Mouse (Mus musculus): Measurements from ENCODE around the gene Ube2i.

Gene Ube2i

GRCm38 (mm10) chr17:25274571-25275346, at the start of gene Ube2i:
Gene Ube2i (minus strand): TSS chr17:25274622.
- in situ Hi-C loops (cut with MboI, MseI) = loop anchor here (5.0 to 10.0 kb wide), 2 partner anchors 87 to 260 kb away; partner anchors contain the start of genes Cramp1l, Ift140 and Unkl

DNA sequence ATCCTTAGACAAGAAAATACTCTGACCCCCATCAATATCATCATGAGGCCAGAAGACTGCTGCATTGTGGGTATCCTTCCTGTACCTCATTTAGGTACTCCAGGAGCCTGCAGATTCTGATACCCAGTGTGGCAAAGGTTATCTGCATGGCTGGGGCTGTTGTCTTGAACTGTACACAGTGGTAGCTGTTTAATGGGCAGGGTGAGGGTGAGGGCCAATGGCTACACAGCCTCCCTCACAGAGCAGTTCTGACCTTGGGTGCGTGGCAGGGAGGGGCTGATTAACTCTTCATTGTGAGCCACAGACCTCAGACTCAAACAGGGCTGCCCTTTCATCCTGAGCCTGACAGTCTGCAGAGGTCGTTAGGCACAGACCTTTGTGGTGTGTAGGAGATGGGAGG, 48.5 kb upstream of the Ube2i start:
- in situ Hi-C loops (cut with MboI, MseI) = no loop called here

DNA sequence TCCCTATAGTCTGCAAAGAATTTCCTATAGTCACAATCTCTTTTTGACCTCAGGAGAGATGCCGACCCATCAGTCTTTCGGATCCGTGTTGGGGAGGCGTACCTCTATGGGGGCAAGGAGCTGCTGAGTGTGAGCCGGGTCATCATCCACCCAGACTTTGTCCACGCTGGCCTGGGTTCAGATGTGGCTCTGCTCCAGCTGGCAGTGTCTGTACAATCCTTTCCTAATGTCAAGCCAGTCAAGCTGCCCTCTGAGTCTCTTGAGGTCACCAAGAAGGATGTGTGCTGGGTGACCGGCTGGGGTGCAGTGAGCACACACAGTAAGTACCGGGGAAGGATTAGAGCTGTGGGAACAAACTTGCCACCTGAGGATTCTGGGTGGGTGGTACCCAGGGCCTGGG, 46.4 kb upstream of the Ube2i start:
- in situ Hi-C loops (cut with MboI, MseI) = no loop called here

GRCm38 (mm10) chr17:25318354-25318753, 43.9 kb upstream of the Ube2i start, which contains the start of gene Prss29:
Gene Prss29 (plus strand): TSS chr17:25318654.
- in situ Hi-C loops (cut with MboI, MseI) = no loop called here

DNA sequence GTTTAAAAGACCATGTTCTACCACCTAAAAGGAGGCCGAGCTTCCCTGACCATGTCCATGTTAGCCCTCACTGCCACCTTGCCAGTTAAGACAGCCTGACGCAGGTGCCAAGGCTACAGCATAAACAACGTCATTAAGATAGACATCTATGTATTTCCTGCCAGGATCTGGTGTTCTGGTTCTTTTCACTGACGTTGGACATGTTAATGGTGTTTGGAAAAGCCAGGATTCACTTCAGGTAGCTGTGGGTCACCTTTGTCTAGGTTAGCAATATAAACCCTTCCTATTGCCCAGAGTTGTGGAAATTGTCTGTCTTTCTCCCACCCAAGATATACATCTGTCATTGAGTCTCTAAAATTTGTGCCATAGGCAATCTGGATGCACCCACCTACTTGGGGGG, 33.9 kb upstream of the Ube2i start, which contains the start of gene Prss28:
Gene Prss28, plus strand, starts transcription at position 301 of the 400 bp plus-strand sequence.
- in situ Hi-C loops (cut with MboI, MseI) = no loop called here

- in situ Hi-C loops (cut with MboI, MseI) = no loop called here
Observed at GRCm38 (mm10) chr17:25298094-25298493, 23.7 kb upstream of the Ube2i start, which contains the start of gene Prss34. Gene Prss34 (plus strand): TSS chr17:25298394.

DNA sequence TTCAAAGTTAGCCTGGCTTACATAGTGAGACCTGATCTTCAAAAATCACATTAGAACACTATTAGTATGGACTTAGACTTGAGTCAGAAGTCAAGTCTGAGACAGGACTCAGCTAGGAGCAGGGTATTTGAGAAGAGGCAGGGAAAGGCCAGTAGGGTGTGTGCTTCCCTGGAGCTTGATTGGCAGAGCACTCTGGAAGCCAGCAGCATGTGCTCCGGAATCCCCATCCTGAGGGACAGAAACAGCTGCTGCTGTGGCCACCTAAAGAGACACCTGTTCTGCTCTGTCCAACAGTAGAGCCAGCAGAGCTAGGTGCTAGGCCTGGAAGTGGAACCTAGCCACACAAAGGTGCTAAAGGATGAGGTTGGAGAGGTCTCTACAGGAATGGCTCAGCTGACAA, 19.7 kb upstream of the Ube2i start:
- in situ Hi-C loops (cut with MboI, MseI) = no loop called here

- in situ Hi-C loops (cut with MboI, MseI) = no loop called here
Observed at GRCm38 (mm10) chr17:25293495-25293894, 19.1 kb upstream of the Ube2i start.

DNA sequence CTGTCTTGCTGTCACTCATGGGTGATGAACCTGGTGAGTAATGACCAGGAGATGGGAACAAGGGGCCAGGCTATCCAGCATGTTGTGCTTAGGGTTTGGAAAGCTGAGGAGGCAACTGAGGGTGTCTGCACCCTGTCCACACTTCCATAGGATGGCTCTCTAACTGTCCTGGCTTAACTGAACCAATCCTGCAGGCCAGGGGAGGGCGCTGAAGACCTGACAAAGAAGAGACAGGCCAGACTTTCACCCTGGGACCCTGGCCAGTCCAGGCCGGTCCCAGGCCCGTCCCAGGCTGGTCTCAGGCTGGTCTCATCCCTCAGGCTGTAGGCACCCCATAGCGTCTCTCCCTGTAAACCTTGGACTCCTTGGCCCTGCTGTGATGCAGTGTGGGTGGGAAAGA, 16.0 kb upstream of the Ube2i start:
- in situ Hi-C loops (cut with MboI, MseI) = no loop called here

- in situ Hi-C loops (cut with MboI, MseI) = no loop called here
Observed at GRCm38 (mm10) chr17:25288842-25289241, 14.4 kb upstream of the Ube2i start.

DNA sequence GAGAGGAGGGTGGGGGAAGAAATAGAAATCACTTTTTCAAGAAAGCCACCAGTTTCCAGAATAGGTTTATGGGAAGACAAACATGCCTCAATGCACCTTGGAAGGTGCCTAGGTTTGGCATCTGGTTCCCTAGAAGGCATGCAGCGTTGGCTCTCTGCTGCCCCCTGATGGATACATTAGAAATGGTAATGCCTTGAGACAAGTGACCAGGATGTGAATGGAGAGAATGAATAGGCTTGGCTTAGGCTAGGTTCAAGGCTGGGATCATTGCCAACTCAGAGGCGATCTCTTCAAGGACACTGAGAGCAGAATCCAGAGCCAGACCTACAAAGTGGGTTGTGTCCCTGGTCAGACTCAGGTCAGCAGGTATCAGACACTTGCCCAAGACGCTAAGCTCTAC, 10.6 kb upstream of the Ube2i start:
- in situ Hi-C loops (cut with MboI, MseI) = no loop called here

DNA sequence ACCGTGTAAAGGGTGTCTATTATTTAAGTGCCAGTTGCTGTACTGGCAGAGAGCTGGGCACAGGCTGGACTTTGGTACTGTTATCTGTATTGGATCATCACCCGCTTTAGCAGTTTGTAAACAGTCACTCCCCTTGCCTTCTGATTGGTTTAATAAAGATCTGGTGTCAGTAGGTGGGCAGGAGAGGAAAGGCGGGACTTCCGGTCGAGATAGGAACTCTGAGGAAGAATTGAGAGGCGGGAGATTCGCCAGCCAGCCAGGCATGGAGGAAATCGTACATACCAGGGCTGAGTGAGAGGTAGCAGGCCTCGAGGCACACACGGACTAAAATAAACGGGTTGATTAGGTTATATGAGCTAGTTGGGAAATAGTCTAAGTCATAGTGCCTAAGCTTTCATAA, 7.7 kb upstream of the Ube2i start:
- in situ Hi-C loops (cut with MboI, MseI) = no loop called here

- in situ Hi-C loops (cut with MboI, MseI) = loop anchor here (10.0 kb wide), 1 partner anchor 261 kb away; the partner anchor contains the start of genes Cramp1l and Ift140
Observed at GRCm38 (mm10) chr17:25275833-25276232, 1.4 kb upstream of the Ube2i start.

DNA sequence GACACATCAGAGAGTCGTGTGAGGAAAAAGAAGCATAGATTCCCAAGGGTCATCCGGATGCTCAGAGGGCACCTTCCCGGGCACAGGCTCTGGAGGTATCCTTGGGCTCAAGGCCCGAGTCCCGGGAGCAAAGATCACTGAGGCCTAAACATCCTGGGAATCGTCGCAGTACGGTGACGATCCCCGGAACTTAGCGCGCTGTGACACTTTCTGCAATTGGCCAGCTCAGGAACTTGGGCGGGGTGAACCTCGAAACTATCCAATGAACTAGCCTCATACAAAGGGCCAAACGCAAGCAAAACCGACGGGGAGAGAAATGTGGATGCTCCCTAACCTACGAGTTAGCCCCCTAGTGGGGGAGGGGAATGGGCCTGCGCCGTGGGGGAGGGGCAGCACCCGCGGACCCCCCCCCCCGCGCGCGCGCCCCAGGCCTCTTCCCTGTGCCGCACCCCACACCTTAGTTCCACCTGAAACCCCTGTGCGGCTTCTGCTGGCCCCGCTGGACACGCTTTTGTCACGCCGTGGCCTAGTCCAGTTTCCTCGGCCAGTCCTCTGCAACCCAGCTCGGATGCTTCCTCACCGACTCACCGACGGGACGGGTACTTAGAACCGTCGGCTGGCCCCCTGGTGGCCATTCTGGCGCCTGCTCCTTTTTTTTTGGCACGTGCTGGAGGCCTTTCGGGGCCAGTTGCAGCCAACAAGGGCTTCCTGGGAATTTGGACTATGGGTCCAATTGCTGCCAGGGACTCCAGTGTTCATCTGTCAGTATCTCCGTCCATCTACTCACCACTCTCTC, 518 bp downstream of the Ube2i start:
- in situ Hi-C loops (cut with MboI, MseI) = loop anchor here (5.0 to 10.0 kb wide), 2 partner anchors 87 to 259 kb away; partner anchors contain the start of genes Cramp1l, Ift140 and Unkl

GRCm38 (mm10) chr17:25272951-25273705, 1.3 kb downstream of the Ube2i start:
- in situ Hi-C loops (cut with MboI, MseI) = loop anchor here (5.0 to 10.0 kb wide), 2 partner anchors 86 to 258 kb away; partner anchors contain the start of genes Cramp1l, Ift140 and Unkl

DNA sequence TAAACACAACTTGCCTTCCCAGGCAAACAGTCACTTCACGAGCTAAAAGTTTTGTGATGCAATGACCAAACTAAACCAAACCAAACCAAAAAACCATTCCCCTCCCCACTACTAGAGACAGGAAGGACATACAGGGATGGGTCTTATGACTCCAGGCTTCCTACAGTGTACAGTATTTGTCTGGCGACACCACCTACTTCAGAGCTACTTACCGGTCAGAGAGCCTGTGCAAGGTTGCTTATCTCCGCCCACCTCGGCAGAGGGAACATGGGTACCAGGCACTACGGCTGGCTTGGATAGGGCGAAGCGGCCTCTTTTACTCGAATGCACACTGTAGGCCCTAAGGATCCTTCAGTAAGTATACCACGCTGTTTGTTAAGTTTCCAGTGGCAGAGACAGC, 2.1 kb downstream of the Ube2i start:
- in situ Hi-C loops (cut with MboI, MseI) = loop anchor here (5.0 to 10.0 kb wide), 2 partner anchors 85 to 258 kb away; partner anchors contain the start of genes Cramp1l, Ift140 and Unkl

- in situ Hi-C loops (cut with MboI, MseI) = loop anchor here (5.0 to 10.0 kb wide), 2 partner anchors 84 to 256 kb away; partner anchors contain the start of genes Cramp1l, Ift140 and Unkl
Observed at GRCm38 (mm10) chr17:25270795-25271335, 3.6 kb downstream of the Ube2i start.

DNA sequence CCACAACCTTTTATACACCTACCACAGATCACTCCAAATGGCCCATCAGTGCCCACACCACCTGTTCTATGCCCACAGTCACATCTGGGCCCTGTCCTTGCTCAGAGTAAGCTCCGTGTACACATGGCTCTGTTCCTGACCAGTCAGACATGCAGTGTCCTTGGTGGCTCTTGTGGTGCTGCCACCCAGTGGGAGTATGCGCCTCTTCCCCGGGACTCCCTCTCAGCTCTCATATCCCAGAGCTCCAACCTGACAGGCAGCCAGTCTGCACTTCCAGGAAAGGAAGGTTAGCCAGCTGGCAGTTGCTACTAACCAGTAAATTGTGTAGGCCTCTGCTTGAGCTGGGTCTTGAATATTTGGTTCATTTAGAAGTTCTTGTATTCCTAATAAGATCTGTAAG, 10.0 kb downstream of the Ube2i start:
- in situ Hi-C loops (cut with MboI, MseI) = no loop called here

GRCm38 (mm10) chr17:25257804-25258261, 16.6 kb downstream of the Ube2i start:
- in situ Hi-C loops (cut with MboI, MseI) = no loop called here

DNA sequence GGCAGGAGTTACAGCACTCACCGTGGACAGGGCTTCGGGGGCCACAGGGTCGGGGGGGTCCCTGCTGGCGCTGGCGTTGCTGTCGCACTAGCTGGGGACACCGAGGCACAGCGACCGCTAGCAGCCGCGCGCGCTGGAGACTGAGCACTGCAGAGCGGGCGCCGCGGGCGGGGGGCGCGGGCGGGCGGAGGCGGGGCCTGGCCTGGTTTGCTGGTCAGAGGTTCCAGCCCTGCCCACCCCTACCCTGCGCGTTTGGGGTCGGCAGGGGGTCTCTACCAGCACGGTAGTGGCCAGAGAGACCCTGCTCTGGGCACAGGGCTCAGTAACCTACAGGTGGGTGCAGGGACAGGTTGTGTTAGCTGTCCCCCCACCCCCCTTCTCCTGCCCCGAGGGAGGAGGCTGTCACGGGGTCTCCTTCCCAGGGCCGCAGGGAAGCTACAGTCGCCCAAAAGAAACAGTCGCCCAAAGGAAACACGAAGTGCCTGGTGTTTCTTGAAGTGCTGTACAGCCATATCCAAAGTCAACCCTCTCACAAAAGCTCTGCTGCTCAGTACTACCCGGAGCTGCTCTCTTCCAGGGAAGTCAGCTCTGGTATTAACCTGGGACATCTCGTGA, 18.2 kb downstream of the Ube2i start, which contains the start of gene Baiap3:
Gene Baiap3, minus strand, starts transcription at position 225 of the 615 bp plus-strand sequence.
- in situ Hi-C loops (cut with MboI, MseI) = no loop called here
